Mouse (Mus musculus) liver, postnatal 0 days (tissue): ENCODE results near the gene Pcdh8.

Source experiments
- CTCF ChIP-seq: sonication (generic); IDR thresholded peaks from 2 replicates; pipeline ENCODE4 v1.5.1; 2016; ENCODE audit warnings: antibody characterized with exemption, low read depth
- EP300 ChIP-seq: IDR thresholded peaks from 2 replicates; pipeline ENCODE4 v1.6.1; 2016; ENCODE audit warnings: antibody characterized with exemption, low read depth, mild to moderate bottlenecking

GRCm38 (mm10) chr14:79780889-79781288 is 9.8 kb upstream of the Pcdh8 start:
- TF ChIP-seq CTCF (no peak), EP300 (no peak)
